Mouse (Mus musculus): ENCODE results near the gene Ifi208. TPM values are rescaled to one million over a fixed set of nuclear protein-coding genes. Genes with fewer than 3 reads are reported as not detected.
"Not testable (repeated sequence)": the region's sequence is repeated elsewhere in the genome, so short reads cannot be mapped to it uniquely, and the experiment has no call there.

The Ifi208 gene
- not detected in 2 replicates for polyA plus RNA-seq (2015; fragmentation: Nextera tagmentation; extraction: Ambion mirVana)

DNA sequence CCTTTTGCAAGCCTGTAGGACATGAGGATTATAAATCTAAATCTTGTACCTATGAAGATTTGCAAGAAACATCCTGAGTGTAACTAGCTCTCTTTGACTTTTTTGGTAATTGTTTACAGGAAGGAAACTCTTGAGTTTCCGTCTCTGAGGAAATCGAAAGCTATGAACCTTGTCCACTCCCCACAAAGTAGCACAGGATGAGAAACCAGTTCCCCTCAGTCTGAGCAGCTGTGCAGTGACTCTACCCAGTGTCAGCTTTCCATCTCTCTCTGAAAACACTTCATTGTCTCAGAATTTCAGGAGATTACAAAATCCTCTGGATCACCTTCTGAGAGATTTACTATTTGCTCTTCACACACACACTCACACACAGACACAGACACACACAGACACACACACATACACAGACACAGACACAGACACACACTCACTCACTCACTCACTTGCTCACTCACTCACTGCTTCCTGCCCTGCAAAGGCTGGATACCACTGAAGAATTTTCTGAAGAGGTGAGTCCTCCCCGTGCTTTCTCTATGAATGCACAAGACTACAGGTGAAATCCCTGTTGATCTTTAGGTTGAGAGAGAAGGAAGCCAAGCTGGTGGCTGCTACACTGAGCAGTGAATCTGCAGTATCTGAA, at the start of gene Ifi208:
TSS of gene Ifi208 (plus strand) at position 218 of the 640 bp plus-strand sequence.
- 56% methylated on average over 3 of the region's 3 CpGs for WGBS
- not testable (repeated sequence) for H3K4me2 ChIP-seq; H3K36me3 ChIP-seq; H3K27me3 ChIP-seq; H3K9ac ChIP-seq; H3K4me3 ChIP-seq; H3K9me3 ChIP-seq; H3K27ac ChIP-seq; ATAC-seq (ENCODE audit: low FRiP score); H3K4me1 ChIP-seq (replicated peaks)

DNA sequence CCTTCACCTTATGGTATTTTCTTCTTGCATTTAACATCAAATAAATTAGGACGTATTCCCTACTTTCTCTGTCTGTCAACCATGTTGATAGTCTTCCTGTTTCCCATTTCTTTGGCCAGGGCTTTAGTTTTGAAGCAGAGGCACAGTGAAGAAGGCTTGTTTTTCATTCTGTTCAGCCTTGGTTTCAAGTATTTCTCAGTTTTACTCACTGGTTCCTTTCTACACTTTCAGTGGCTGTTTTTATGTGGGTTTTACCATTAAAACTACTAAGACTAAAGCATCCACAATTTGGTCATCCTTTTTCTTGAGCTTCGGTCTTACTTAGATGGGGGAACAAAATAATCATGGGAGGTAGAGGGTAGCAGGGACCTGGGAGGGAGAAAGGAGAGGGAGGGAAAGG, 49.4 kb upstream of the Ifi208 start:
- Histone ChIP-seq H3K27me3 (no peaks in the 10 kb centered on the region), H3K9me3 (no peaks in the 10 kb centered on the region), H3K27ac (no peak overlapping the region), H3K4me1 (replicated peaks) (no peaks in the 10 kb centered on the region), H3K9ac (no peak overlapping the region), H3K4me2 (no peak overlapping the region), H3K36me3 (no peaks in the 10 kb centered on the region), H3K4me3 (no peak overlapping the region)
- 82% methylated on average over 2 of the region's 2 CpGs for WGBS
- ATAC-seq (ENCODE audit: low FRiP score) = no peak

DNA sequence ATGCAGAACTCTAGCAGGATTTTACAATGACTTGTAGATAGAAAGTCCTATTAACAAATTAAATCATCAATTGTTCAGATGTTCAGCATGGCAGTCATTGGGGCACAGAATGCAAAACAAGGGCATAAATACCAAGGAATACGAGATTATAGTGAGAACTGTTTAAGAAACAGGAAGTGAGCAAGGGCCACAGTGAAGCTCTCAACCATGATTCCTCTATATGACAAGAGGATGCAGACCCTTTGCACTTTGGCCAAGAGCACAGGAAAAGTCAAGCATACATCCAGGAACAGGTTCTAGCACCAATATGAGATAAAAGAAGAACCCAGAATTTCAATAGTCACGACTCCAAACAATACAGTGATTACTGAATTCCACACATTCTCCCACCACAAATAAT, 46.8 kb upstream of the Ifi208 start:
- Histone ChIP-seq H3K4me3 (no peak overlapping the region), H3K27ac (no peak overlapping the region), H3K4me2 (no peak overlapping the region), H3K9me3 (no peaks in the 10 kb centered on the region), H3K9ac (no peak overlapping the region), H3K4me1 (replicated peaks) (no peaks in the 10 kb centered on the region), H3K36me3 (no peaks in the 10 kb centered on the region), H3K27me3 (no peaks in the 10 kb centered on the region)
- no peak for ATAC-seq (ENCODE audit: low FRiP score)
- WGBS = 78% methylated on average over 2 of the region's 2 CpGs

DNA sequence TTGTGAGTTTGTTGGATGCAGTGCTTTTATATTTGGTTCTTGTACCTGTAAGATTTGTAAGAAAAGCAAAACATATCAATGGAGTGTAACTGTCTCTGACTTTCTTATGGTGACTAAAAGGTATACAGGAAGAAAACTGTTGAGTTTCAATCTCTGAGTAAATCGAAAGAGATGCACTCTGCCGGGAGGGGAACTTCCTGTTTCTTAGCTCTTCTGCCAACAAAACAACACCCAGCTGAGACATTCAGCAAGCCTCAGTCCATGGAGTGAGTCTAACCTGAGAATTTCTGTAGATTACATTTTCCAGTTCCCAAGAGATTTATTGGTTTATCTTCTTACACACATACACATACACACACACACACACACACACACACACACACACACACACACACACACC, 42.9 kb upstream of the Ifi208 start, which contains the start of gene Ifi209:
TSS of gene Ifi209 (plus strand) at position 296 of the 400 bp plus-strand sequence.
- not testable (repeated sequence) for H3K36me3 ChIP-seq; H3K27me3 ChIP-seq; H3K9me3 ChIP-seq; H3K4me3 ChIP-seq; H3K4me2 ChIP-seq; H3K4me1 ChIP-seq (replicated peaks); H3K9ac ChIP-seq; ATAC-seq (ENCODE audit: low FRiP score); H3K27ac ChIP-seq
- WGBS = 95% methylated on average over 2 of the region's 2 CpGs

DNA sequence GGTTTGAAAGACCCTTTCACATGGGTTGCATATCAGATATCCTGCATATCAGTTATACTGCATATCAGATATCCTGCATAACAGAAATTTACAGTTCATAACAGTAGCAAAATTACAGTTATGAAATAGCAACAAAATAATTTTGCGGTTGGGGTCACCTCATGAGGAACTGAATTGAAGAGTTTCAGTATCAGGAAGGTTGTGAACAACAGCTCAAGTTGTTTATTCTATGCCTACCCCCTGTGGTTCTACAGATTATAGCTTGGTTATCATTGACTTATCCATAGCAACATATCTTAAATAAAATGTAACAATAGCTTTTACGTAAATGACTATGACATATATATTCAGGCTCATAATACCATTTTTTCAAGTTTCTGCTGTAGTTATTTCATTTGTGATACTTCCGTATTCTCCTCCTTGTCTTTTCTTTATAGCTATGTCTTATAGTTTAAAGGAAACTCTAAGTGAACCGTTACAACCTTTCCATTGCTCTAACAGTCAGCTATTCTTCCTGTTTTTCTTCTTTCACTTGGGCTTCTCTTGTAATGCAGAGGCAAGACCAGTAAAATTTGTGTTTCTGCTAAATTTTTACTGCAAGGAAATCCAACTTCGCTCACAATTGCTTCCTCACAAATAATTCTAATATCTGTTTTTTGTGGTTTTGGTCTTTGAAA, 39.4 kb upstream of the Ifi208 start:
- Histone ChIP-seq H3K36me3 (no peaks in the 10 kb centered on the region), H3K4me1 (replicated peaks) (no peaks in the 10 kb centered on the region), H3K27me3 (no peaks in the 10 kb centered on the region), H3K4me2 (no peak overlapping the region), H3K27ac (no peak overlapping the region), H3K9me3 (no peaks in the 10 kb centered on the region), H3K4me3 (no peak overlapping the region), H3K9ac (no peak overlapping the region)
- no peak for ATAC-seq (ENCODE audit: low FRiP score)
- 88% methylated on average over 5 of the region's 5 CpGs for WGBS

DNA sequence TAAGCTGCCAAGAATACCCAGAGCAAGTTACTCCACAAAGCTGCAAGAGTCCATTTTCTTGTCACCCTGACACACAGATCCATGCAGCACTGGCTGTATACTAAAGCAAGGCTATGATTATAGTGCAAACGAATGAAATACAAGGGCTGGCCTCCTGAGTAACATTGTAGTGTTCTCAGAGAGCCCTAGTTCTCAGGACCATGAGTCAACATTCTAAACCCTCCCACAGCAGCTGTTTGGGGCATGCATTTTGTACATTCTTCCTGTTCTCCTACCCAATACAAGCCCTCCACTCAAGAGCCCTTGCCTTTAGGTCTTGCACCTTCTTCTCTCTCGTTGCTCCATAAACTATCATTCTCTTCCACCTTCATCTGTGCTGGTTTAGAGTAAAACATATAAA, 28.1 kb upstream of the Ifi208 start:
- Histone ChIP-seq H3K36me3 (no peaks in the 10 kb centered on the region), H3K9ac (no peak overlapping the region), H3K4me3 (no peak overlapping the region), H3K4me2 (no peak overlapping the region), H3K9me3 (no peaks in the 10 kb centered on the region), H3K27ac (no peak overlapping the region), H3K27me3 (no peaks in the 10 kb centered on the region), H3K4me1 (replicated peaks) (no peaks in the 10 kb centered on the region)
- no peak for ATAC-seq (ENCODE audit: low FRiP score)
- 81% methylated on average over 2 of the region's 2 CpGs for WGBS

GRCm38 (mm10) chr1:173657973-173658372, 15.5 kb upstream of the Ifi208 start:
- Histone ChIP-seq H3K9ac (no peak overlapping the region), H3K4me1 (replicated peaks) (no peaks in the 10 kb centered on the region), H3K27ac (no peak overlapping the region), H3K4me3 (no peak overlapping the region), H3K36me3 (no peaks in the 10 kb centered on the region), H3K27me3 (no peaks in the 10 kb centered on the region), H3K9me3 (no peaks in the 10 kb centered on the region), H3K4me2 (no peak overlapping the region)
- ATAC-seq (ENCODE audit: low FRiP score) = no peak
- 90% methylated on average over 4 of the region's 4 CpGs for WGBS

DNA sequence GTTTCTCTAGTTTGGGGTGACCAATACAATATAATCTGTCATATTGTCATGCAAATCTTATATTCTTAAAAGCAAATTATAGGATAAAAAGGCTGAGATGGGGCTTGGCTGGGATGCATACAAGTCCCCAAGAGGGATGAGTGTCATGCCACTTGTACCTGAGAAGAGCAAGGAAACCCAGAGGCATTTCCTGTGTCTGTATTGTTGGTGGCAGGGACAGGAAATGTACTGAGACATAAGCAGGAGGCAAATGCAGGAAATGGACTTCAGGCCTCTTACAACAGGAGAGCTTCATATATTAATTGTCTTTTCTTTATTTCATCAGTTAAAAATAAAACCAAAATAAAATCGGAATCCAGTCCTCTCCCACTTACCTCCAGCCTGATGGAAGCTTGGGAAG, 5.1 kb downstream of the Ifi208 start:
- H3K36me3 ChIP-seq; H3K27me3 ChIP-seq; ATAC-seq (ENCODE audit: low FRiP score); H3K9ac ChIP-seq; H3K27ac ChIP-seq; H3K4me2 ChIP-seq; H3K9me3 ChIP-seq; H3K4me3 ChIP-seq; H3K4me1 ChIP-seq (replicated peaks): not testable (repeated sequence)
- WGBS = 90% methylated on average over 1 of the region's 1 CpGs

- Histone ChIP-seq H3K4me1 (replicated peaks) (no peaks in the 10 kb centered on the region), H3K9me3 (no peaks in the 10 kb centered on the region), H3K9ac (no peak overlapping the region), H3K27me3 (no peaks in the 10 kb centered on the region), H3K36me3 (no peaks in the 10 kb centered on the region), H3K27ac (no peak overlapping the region), H3K4me3 (no peak overlapping the region), H3K4me2 (no peak overlapping the region)
- ATAC-seq (ENCODE audit: low FRiP score) = no peak
- WGBS = 94% methylated on average over 1 of the region's 1 CpGs
Measured at GRCm38 (mm10) chr1:173694270-173694669, 20.8 kb downstream of the Ifi208 start.

DNA sequence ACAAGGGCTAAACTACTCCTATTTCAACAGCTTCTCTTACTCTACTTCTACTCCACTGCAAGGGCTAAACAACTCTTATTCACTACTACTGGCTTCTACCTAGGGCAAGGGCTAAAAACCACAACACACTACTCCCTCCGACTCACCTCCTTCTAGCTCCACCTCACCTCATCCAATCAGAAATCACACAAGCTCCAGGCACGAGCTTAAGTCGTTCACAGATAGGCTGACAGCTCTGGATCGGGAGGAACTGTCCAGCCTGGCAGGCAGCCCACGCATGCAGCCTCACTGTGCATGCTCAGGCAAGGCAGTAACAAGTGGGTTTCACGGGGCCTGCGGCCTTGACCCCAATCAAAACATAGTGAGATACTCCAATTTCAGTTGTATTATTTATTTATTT, 59.7 kb downstream of the Ifi208 start:
- ATAC-seq (ENCODE audit: low FRiP score) = no peak
- H3K27me3 ChIP-seq = no peaks in the 10 kb centered on the region
- no peak overlapping the region for H3K9ac ChIP-seq
- no peak overlapping the region for H3K4me2 ChIP-seq
- no peaks in the 10 kb centered on the region for H3K9me3 ChIP-seq
- no peaks in the 10 kb centered on the region for H3K4me1 ChIP-seq (replicated peaks)
- no peak overlapping the region for H3K27ac ChIP-seq
- no peaks in the 10 kb centered on the region for H3K36me3 ChIP-seq
- WGBS = 43% methylated on average over 7 of the region's 7 CpGs
- H3K4me3 ChIP-seq = no peak overlapping the region

DNA sequence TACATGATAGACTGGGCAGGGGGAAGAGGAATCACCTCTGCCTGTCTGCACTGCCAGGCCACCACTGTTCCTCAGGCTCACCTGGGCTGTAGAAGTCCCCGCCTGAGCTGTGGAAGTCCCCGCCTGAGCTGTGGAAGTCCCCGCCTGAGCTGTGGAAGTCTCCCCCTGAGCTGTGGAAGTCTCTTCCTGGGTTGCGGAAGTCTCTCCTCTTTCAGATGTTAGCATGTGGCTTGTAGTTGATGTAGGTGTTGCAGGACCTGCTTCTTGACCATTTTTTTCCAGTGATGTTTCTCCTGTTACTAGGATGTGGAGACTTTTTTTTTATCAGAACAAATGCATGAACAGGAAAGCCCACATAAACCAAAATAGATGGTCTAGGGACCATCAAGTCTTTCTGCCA, 61.5 kb downstream of the Ifi208 start:
- not testable (repeated sequence) for H3K9ac ChIP-seq; H3K36me3 ChIP-seq; H3K9me3 ChIP-seq; ATAC-seq (ENCODE audit: low FRiP score); H3K4me2 ChIP-seq; H3K27ac ChIP-seq; H3K4me1 ChIP-seq (replicated peaks); H3K4me3 ChIP-seq; H3K27me3 ChIP-seq
- WGBS = 85% methylated on average over 4 of the region's 4 CpGs

DNA sequence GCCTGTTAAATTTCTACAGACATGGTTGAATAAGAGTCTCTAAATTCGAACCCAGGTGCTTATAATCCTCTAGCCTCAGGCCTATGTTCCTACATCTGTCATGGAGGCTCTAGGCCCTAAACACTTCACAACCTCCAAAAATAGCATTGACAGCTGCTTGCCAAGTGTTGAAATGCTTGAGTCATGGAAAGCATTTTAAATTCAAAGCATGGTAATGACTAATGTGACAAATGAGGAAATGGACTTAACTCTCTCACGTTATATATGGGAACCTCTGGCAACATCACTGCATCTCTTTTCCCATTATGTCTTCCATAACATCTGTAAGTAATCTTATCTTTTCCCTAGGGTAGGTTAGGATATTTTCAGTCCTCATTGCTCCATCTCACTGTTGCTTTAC, 63.5 kb downstream of the Ifi208 start:
- Histone ChIP-seq H3K9me3 (no peaks in the 10 kb centered on the region), H3K27ac (no peak overlapping the region)
- WGBS = 77% methylated on average over 2 of the region's 2 CpGs

GRCm38 (mm10) chr1:173740537-173740936, 67.1 kb downstream of the Ifi208 start:
- H3K9ac ChIP-seq = no peak overlapping the region

More for the DNA sequence above, 63.5 kb downstream of the Ifi208 start:
- Histone ChIP-seq H3K36me3 (no peaks in the 10 kb centered on the region), H3K9ac (no peak overlapping the region), H3K4me2 (no peak overlapping the region), H3K27me3 (no peaks in the 10 kb centered on the region), H3K4me3 (no peak overlapping the region), H3K4me1 (replicated peaks) (no peaks in the 10 kb centered on the region)
- no peak for ATAC-seq (ENCODE audit: low FRiP score)

More at GRCm38 (mm10) chr1:173740537-173740936, 67.1 kb downstream of the Ifi208 start:
- Histone ChIP-seq H3K27ac (no peak overlapping the region), H3K9me3 (no peaks in the 10 kb centered on the region), H3K4me2 (no peak overlapping the region), H3K27me3 (no peaks in the 10 kb centered on the region), H3K36me3 (no peaks in the 10 kb centered on the region), H3K4me3 (no peak overlapping the region), H3K4me1 (replicated peaks) (no peaks in the 10 kb centered on the region)
- ATAC-seq (ENCODE audit: low FRiP score) = no peak

Measured in hindbrain, embryonic 13.5 days (tissue).